13 mouse cellular contexts compared by ENCODE assay signal in genomic region chr6:122762952-122763700, GRCm38 (mm10). TPM values are rescaled to one million over a fixed set of nuclear protein-coding genes. Genes with fewer than 3 reads are reported as not detected.
DNase-seq lines count a peak whose midpoint lies in the region; ATAC-seq and TF ChIP-seq lines count a peak whose summit lies in the region.
"Had no signal": no experiment of that assay in that cellular context is flagged by ENCODE, and none has a peak within 500 bp of the region (broad histone marks: within the 10 kb centered on the region; RNA-seq: fewer than 3 reads in every experiment).

No protein-coding gene starts in this region.

- no peak for DNase-seq in heart, postnatal 14 days
- peak; percentile 63 for DNase-seq in 416B (ENCODE audit: low read depth)
- peak; percentile 87 for DNase-seq in MEL (ENCODE audit: low read depth, low spot score)
- peak; percentile 49 for DNase-seq in liver, embryonic 11.5 days (ENCODE audit: low spot score)
- DNase-seq in gastrocnemius, adult 8-10 months (ENCODE audit: low spot score in 2 of 2): no peak
- no peak for DNase-seq in adrenal gland, adult 2 months
- no peak for DNase-seq in frontal cortex, postnatal 10 days (ENCODE audit: low spot score in 2 of 2)
- DNase-seq: heart, postnatal 10 days had no signal

- H3K9ac ChIP-seq in heart, embryonic 12.5 days: no peak overlapping the region
- H3K9ac ChIP-seq in MEL (ENCODE audit: control insufficient read depth, low read depth, low read length, poor library complexity, severe bottlenecking): peak overlapping the region; percentile 65
- peak overlapping the region; percentile 28; the same call in 1 of the 2 replicates for H3K9ac ChIP-seq in liver, embryonic 11.5 days (ENCODE audit: low read depth, low read length)

- no peak overlapping the region for H3K27ac ChIP-seq in heart, embryonic 12.5 days (ENCODE audit: poor library complexity, severe bottlenecking)
- H3K27ac ChIP-seq in MEL (ENCODE audit: control insufficient read depth, low read depth, low read length): peak overlapping the region; percentile 98
- peak overlapping the region; percentile 72 for H3K27ac ChIP-seq in liver, embryonic 11.5 days (ENCODE audit: low read depth, low read length)

- H3K4me2 ChIP-seq in heart, embryonic 12.5 days: no peak overlapping the region
- H3K4me2 ChIP-seq in liver, embryonic 11.5 days: peak overlapping the region; percentile 78

- H3K36me3 ChIP-seq in heart, embryonic 12.5 days: no peaks in the 10 kb centered on the region
- H3K36me3 ChIP-seq in MEL (ENCODE audit: control insufficient read depth in 1 of 2, insufficient read depth in 2 of 2, low read length in 2 of 2): peaks cover 0 to 40% of the 10 kb centered on the region in 2 experiments; a peak in 2 of 4 replicates
- H3K36me3 ChIP-seq in liver, embryonic 11.5 days (ENCODE audit: control insufficient read depth, insufficient read depth, low read length): no peaks in the 10 kb centered on the region
- H3K36me3 ChIP-seq: limb, embryonic 13.5 days had no signal

- WGBS in heart, embryonic 12.5 days: 50% methylated on average over 11 of the region's 11 CpGs
- WGBS in liver, embryonic 11.5 days: 33% methylated on average over 11 of the region's 11 CpGs

- no peak for TF ChIP-seq CTCF in MEL (IDR thresholded peaks at IDR 0.05 in 2 of 3, conservative IDR thresholded peaks at IDR 0.05 in 1 of 3; ENCODE audit: control insufficient read depth in 1 of 3, insufficient read depth in 1 of 3, low read depth in 2 of 3, low read length in 3 of 3, poor library complexity in 1 of 3, severe bottlenecking in 1 of 3)

- no peaks in the 10 kb centered on the region for H3K9me3 ChIP-seq in heart, embryonic 12.5 days (replicated peaks)
- H3K9me3 ChIP-seq in MEL (replicated peaks; ENCODE audit: insufficient read depth, low read length): no peaks in the 10 kb centered on the region
- no peaks in the 10 kb centered on the region for H3K9me3 ChIP-seq in liver, embryonic 11.5 days (ENCODE audit: control insufficient read depth, low read length)
- H3K9me3 ChIP-seq: limb, embryonic 13.5 days had no signal

- H3K79me2 ChIP-seq in MEL (ENCODE audit: control insufficient read depth, insufficient read depth, low read length, poor library complexity): no peaks in the 10 kb centered on the region

- intact Hi-C loops in heart, postnatal 14 days (cut with DNase I): no loop called here

- no peak for TF ChIP-seq RAD21 in MEL (IDR thresholded peaks at IDR 0.05; ENCODE audit: low read depth, low read length)

- no peak overlapping the region for H3K4me3 ChIP-seq in heart, embryonic 12.5 days
- peak overlapping the region; percentile 22 to 37 for H3K4me3 ChIP-seq in MEL (ENCODE audit: control insufficient read depth in 1 of 2, insufficient read depth in 1 of 2, low read depth in 2 of 2, low read length in 2 of 2)
- no peak overlapping the region for H3K4me3 ChIP-seq in liver, embryonic 11.5 days (ENCODE audit: low read depth, low read length)

- TF ChIP-seq POLR2A in MEL (IDR thresholded peaks at IDR 0.05; ENCODE audit: control insufficient read depth in 1 of 2, insufficient read depth in 1 of 2, low read depth in 1 of 2, low read length in 2 of 2, poor library complexity in 1 of 2): 0 out of 4 replicates have a peak, but pooled peaks of 1 of the 2 experiments have one; percentile 25

- peaks cover 16% of the 10 kb centered on the region for H3K4me1 ChIP-seq in heart, embryonic 12.5 days (replicated peaks)
- H3K4me1 ChIP-seq in MEL (ENCODE audit: control insufficient read depth in 1 of 2, insufficient read depth in 2 of 2, low read length in 2 of 2): peaks cover 22 to 39% of the 10 kb centered on the region in 2 experiments
- H3K4me1 ChIP-seq in liver, embryonic 11.5 days (replicated peaks; ENCODE audit: control insufficient read depth, insufficient read depth, low read length): peaks cover 45% of the 10 kb centered on the region

- peak; percentile 40; the same call in 1 of the 2 replicates for ATAC-seq in heart, embryonic 12.5 days (ENCODE audit: insufficient number of reproducible peaks, low FRiP score)
- peak; percentile 85 for ATAC-seq in liver, embryonic 11.5 days (replicated peaks; ENCODE audit: low FRiP score)
- ATAC-seq: forebrain, embryonic 16.5 days had no signal

- H3K27me3 ChIP-seq in heart, embryonic 12.5 days (replicated peaks): no peaks in the 10 kb centered on the region
- H3K27me3 ChIP-seq in MEL (ENCODE audit: control insufficient read depth in 1 of 2, insufficient read depth in 2 of 2, low read length in 2 of 2): no peaks in the 10 kb centered on the region
- no peaks in the 10 kb centered on the region for H3K27me3 ChIP-seq in liver, embryonic 11.5 days (replicated peaks; ENCODE audit: control insufficient read depth, insufficient read depth, low read length)
- H3K27me3 ChIP-seq: limb, embryonic 13.5 days had no signal

- peak; percentile 63 to 88; a peak in 3 of 4 replicates for TF ChIP-seq EP300 in MEL (IDR thresholded peaks at IDR 0.05; ENCODE audit: low read depth in 1 of 2, low read length in 2 of 2)

TF ChIP-seq in MEL, 35 proteins besides CTCF, POLR2A, EP300 and RAD21 (continues in another document):
- TF ChIP-seq MEF2A (IDR thresholded peaks at IDR 0.05; ENCODE audit: extremely low read depth, insufficient replicate concordance, low read depth, low read length, poor library complexity, severe bottlenecking): no peak
- TF ChIP-seq POLR2AphosphoS2 (IDR thresholded peaks at IDR 0.05; ENCODE audit: low read length): peak; percentile 30; the same call in 1 of the 2 replicates
- TF ChIP-seq MAZ (IDR thresholded peaks at IDR 0.05; ENCODE audit: low read depth, low read length): no peak; the same call in 1 of the 2 replicates
- peak; percentile 36; the same call in 1 of the 2 replicates for TF ChIP-seq SIN3A (IDR thresholded peaks at IDR 0.05; ENCODE audit: low read length)
- peak; percentile 89 for TF ChIP-seq ETS1 (IDR thresholded peaks at IDR 0.05; ENCODE audit: low read depth, low read length)
- no peak for TF ChIP-seq CHD1 (IDR thresholded peaks at IDR 0.05; ENCODE audit: low read depth, low read length)
- no peak for TF ChIP-seq HCFC1 (IDR thresholded peaks at IDR 0.05; ENCODE audit: low read depth, low read length)
- TF ChIP-seq TBP (IDR thresholded peaks at IDR 0.05; ENCODE audit: low read depth, low read length): no peak
- no peak; the same call in 1 of the 2 replicates for TF ChIP-seq NRF1 (IDR thresholded peaks at IDR 0.05; ENCODE audit: insufficient read depth, low read depth, low read length, poor library complexity, severe bottlenecking)
- TF ChIP-seq CHD2 (IDR thresholded peaks at IDR 0.05; ENCODE audit: low read length): no peak
- no peak; the same call in 1 of the 2 replicates for TF ChIP-seq RCOR1 (IDR thresholded peaks at IDR 0.05; ENCODE audit: low read depth, low read length)
- TF ChIP-seq ZNF384 (IDR thresholded peaks at IDR 0.05; ENCODE audit: low read depth, low read length): peak; percentile 57
- no peak; the same call in 1 of the 2 replicates for TF ChIP-seq MYB (IDR thresholded peaks at IDR 0.05; ENCODE audit: low read depth, low read length)
- TF ChIP-seq ELF1 (IDR thresholded peaks at IDR 0.05; ENCODE audit: low read depth, low read length): 0 out of 2 replicates have a peak, but pooled peaks have one; percentile 31
- no peak for TF ChIP-seq E2F4 (IDR thresholded peaks at IDR 0.05; ENCODE audit: borderline replicate concordance, low read depth, low read length)
- TF ChIP-seq MXI1 (IDR thresholded peaks at IDR 0.05; ENCODE audit: low read depth, low read length): no peak
- TF ChIP-seq ZC3H11A (IDR thresholded peaks at IDR 0.05; ENCODE audit: low read depth, low read length): no peak
- TF ChIP-seq TCF12 (IDR thresholded peaks at IDR 0.05; ENCODE audit: low read depth, low read length): peak; percentile 84
- no peak for TF ChIP-seq USF2 (IDR thresholded peaks at IDR 0.05; ENCODE audit: borderline replicate concordance in 1 of 2, insufficient read depth in 1 of 2, low read depth in 1 of 2, low read length in 2 of 2)
- no peak for TF ChIP-seq JUND (IDR thresholded peaks at IDR 0.05; ENCODE audit: low read depth, low read length)
- TF ChIP-seq NELFE (IDR thresholded peaks at IDR 0.05; ENCODE audit: low read depth, low read length): no peak; the same call in 1 of the 2 replicates

RNA-seq across cellular contexts. Expression of gene Slc2a3, which starts 38.3 kb away (rescaled TPM):
- 26.6 and 27.7 TPM in 2 replicates for polyA plus RNA-seq in heart, embryonic 12.5 days (2016; fragmentation: Nextera tagmentation; extraction: Ambion mirVana)
- total RNA-seq in heart, postnatal 14 days (2021): 1 to 10 TPM; 2.3 to 2.4 TPM
- 78.4 and 108 TPM in 2 replicates for total RNA-seq in MEL (2012; rRNA removed)
- 10 to 100 TPM in 1 of 2 experiments, not detected in 1; 93.4 TPM for polyA plus RNA-seq in MEL (2012; ENCODE audit: insufficient read depth in 1 of 2, insufficient read length in 2 of 2, low read depth in 1 of 2, low replicate concordance in 2 of 2, missing spikeins in 1 of 2)
- polyA plus RNA-seq in liver, embryonic 11.5 days (2014; fragmentation: Nextera tagmentation; extraction: Ambion mirVana): 59.4 and 66.8 TPM in 2 replicates
- total RNA-seq in gastrocnemius, adult 8-10 months (2022): 10 to 100 TPM in 2 of 4 experiments, 1 to 10 TPM in 2; 3.6 to 12.3 (median 10.4) TPM
- total RNA-seq in adrenal gland, adult 2 months (2021): 10 to 100 TPM in 1 of 2 experiments, 1 to 10 TPM in 1; 5.2 to 10.5 TPM
- 2.1 and 2.2 TPM in 2 replicates for polyA plus RNA-seq in adrenal gland, adult 2 months (2012; rRNA removed)

RNA-seq across cellular contexts. Expression of gene Nanog, which starts 55.8 kb away (rescaled TPM):
- 0.49 and 0.86 TPM in 2 replicates for polyA plus RNA-seq in heart, embryonic 12.5 days (2016; fragmentation: Nextera tagmentation; extraction: Ambion mirVana)
- not detected for total RNA-seq in heart, postnatal 14 days (2021)
- total RNA-seq in MEL (2012; rRNA removed): not detected in 2 replicates
- under 1 TPM in 1 of 2 experiments, not detected in 1; 0.63 TPM for polyA plus RNA-seq in MEL (2012; ENCODE audit: insufficient read depth in 1 of 2, insufficient read length in 2 of 2, low read depth in 1 of 2, low replicate concordance in 2 of 2, missing spikeins in 1 of 2)
- 0.08 and 0.09 TPM in 2 replicates for polyA plus RNA-seq in liver, embryonic 11.5 days (2014; fragmentation: Nextera tagmentation; extraction: Ambion mirVana)
- total RNA-seq in gastrocnemius, adult 8-10 months (2022): not detected
- total RNA-seq in adrenal gland, adult 2 months (2021): not detected
- polyA plus RNA-seq in adrenal gland, adult 2 months (2012; rRNA removed): not detected in 2 replicates
- total RNA-seq: adrenal gland, postnatal 4 days; heart, postnatal 10 days had no signal
- polyA plus RNA-seq: large intestine, adult 2 months had no signal

RNA-seq across cellular contexts. Expression of gene Foxj2, which starts 56.6 kb away (rescaled TPM):
- 7.8 and 8.4 TPM in 2 replicates for polyA plus RNA-seq in heart, embryonic 12.5 days (2016; fragmentation: Nextera tagmentation; extraction: Ambion mirVana)
- total RNA-seq in heart, postnatal 14 days (2021): 10 to 100 TPM; 30.9 to 31.9 TPM
- 2.0 and 2.2 TPM in 2 replicates for total RNA-seq in MEL (2012; rRNA removed)
- 1 to 10 TPM in 1 of 2 experiments, not detected in 1; 8.6 TPM for polyA plus RNA-seq in MEL (2012; ENCODE audit: insufficient read depth in 1 of 2, insufficient read length in 2 of 2, low read depth in 1 of 2, low replicate concordance in 2 of 2, missing spikeins in 1 of 2)
- 3.8 and 4.0 TPM in 2 replicates for polyA plus RNA-seq in liver, embryonic 11.5 days (2014; fragmentation: Nextera tagmentation; extraction: Ambion mirVana)
- 10 to 100 TPM; 23.3 to 27.1 (median 26.4) TPM for total RNA-seq in gastrocnemius, adult 8-10 months (2022)
- 10 to 100 TPM; 20.0 to 24.4 TPM for total RNA-seq in adrenal gland, adult 2 months (2021)
- 12.4 and 14.8 TPM in 2 replicates for polyA plus RNA-seq in adrenal gland, adult 2 months (2012; rRNA removed)

Comparison
In these comparisons a context has a peak if more than half of its experiments do, and no peak if none do; other contexts are left out.
1. H3K4me3 ChIP-seq: peak in MEL (2 of 2); none in heart, embryonic 12.5 days (single experiment) and liver, embryonic 11.5 days (single experiment).
2. DNase-seq: peak in 416B (single experiment), MEL (single experiment) and liver, embryonic 11.5 days (single experiment); none in heart, postnatal 14 days (0 of 2), gastrocnemius, adult 8-10 months (0 of 2), adrenal gland, adult 2 months (single experiment) and frontal cortex, postnatal 10 days (0 of 2).